Mouse (Mus musculus) right cerebral cortex, postnatal 14 days (tissue): ENCODE results near the gene Sap18.
A peak's percentile ranks its signal among the peaks of the same experiment; 100 is the strongest.
"Not testable (repeated sequence)": the region's sequence is repeated elsewhere in the genome, so short reads cannot be mapped to it uniquely, and the experiment has no call there.

Experiments
- DNase-seq: peaks from one replicate; pipeline ENCODE4 v3.0.0; 2022

Sap18 gene

GRCm38 (mm10) chr14:57797991-57798931, at the start of gene Sap18:
Gene Sap18, plus strand, starts transcription at chr14:57798180.
- peak; percentile 96 for DNase-seq

- no peak for DNase-seq
Observed at GRCm38 (mm10) chr14:57749501-57749900, 48.5 kb upstream of the Sap18 start.

- DNase-seq, result not testable (repeated sequence)
Observed at GRCm38 (mm10) chr14:57751006-57751405, 47.0 kb upstream of the Sap18 start.

- no peak for DNase-seq
Observed at GRCm38 (mm10) chr14:57753351-57753992, 44.5 kb upstream of the Sap18 start.

DNA sequence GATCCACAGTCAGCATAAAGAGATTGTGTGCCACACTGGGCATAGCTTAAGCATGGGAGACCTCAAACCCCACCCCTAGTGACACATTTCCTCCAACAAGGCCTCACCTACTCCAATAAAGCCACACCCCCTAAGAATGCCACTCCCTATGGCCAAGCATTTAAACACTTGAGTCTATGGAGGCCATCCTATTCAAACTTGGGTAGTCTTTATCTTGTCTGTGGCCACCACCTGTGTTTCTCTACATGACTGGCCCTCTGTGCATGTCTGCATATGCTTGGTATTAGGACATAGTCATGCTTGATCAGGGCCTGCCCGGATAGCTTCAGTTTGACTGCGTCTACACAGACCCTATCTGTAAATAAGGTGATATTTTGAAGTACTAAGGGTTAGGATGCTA, 42.3 kb upstream of the Sap18 start:
- no peak for DNase-seq

- DNase-seq, result no peak
Observed at GRCm38 (mm10) chr14:57756094-57756493, 41.9 kb upstream of the Sap18 start.

DNA sequence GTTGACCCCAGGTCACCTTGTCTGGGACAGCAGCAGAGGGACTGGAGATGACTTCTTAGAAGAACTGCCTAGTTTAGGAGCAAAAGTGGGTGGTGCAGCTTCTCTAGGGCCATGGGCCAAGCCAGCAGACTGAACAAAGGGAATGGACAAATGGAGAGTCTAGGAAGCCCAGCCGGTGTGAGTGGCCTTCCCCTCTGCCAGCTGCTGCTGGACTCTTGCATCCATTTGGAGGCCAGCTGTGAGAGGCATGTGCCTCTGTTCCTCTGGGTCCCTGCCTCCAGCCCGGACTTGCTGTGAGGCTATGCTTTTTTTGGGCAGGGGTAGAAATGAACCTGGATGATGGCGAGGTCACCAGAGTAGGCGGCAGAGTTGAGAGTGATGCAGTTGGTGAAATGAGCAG, 39.7 kb upstream of the Sap18 start, which contains the start of gene Lats2:
Lats2 (minus strand) TSS at position 152 of the 400 bp plus-strand sequence.
- no peak for DNase-seq

- DNase-seq, result no peak
Observed at GRCm38 (mm10) chr14:57760447-57761412, 37.2 kb upstream of the Sap18 start.

DNA sequence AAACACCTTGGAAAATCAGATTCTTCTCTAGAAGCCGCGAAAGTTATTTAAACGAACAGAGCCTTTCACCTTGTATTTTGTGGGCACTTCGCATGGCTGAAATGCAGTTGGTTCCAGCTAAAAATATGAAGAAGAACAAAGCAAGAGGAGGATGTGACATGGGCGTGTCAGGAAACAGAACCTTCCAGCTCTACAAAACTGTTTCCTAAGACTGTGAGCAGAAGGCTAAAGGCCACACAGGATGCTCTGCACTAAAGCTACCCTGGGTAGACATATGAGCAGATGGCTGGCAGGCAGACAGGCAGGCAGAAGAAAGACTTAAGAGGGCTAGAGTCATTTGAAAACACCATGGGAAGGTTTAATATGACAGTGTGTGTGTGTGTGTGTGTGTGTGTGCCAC, 28.9 kb upstream of the Sap18 start:
- DNase-seq, result no peak

GRCm38 (mm10) chr14:57772157-57772815, 25.7 kb upstream of the Sap18 start:
- DNase-seq, result no peak

GRCm38 (mm10) chr14:57787406-57787805, 10.6 kb upstream of the Sap18 start:
- no peak for DNase-seq

DNA sequence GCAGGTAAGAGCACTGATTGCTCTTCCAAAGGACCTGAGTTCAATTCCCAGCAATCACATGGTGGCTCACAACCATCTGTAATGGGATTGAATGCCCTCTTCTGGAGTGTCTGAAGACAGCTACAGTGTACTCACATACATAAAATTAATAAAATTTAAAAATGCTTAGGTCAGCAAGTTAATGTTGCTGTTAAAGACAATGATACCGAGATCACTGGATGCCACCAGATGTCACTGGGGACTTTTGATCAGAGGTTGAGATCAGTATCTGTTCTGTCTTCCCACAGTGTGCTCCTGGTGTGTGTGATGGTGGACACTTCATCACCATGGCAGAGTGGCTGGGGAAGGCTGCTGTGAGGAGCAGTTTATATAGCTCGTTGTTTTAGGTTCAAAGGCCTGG, 8.7 kb upstream of the Sap18 start:
- DNase-seq, result no peak

- no peak for DNase-seq
Observed at GRCm38 (mm10) chr14:57789759-57790158, 8.2 kb upstream of the Sap18 start.

DNA sequence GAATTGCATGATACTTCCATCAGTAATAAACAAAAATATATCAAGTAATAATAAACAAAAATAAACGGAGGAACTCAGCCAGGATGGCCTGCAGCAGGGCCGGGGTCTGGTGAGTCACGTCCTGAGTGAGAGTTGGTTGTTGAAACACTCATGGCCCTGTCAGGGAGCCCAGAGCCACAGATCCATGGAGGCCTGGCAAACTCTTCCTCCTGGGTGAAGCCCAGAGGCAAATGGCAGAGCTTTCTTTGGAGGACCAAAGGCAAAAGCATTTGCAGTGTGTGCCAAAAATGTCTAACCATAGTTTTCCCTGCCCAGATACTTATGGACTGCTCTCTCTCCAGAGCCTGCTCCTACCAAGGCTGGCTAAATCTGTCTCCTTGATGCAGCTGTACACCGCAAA, 6.8 kb upstream of the Sap18 start:
- no peak for DNase-seq

- DNase-seq, result no peak
Observed at GRCm38 (mm10) chr14:57797551-57797950, 429 bp upstream of the Sap18 start.

- DNase-seq, result no peak
Observed at GRCm38 (mm10) chr14:57803731-57804130, 5.8 kb downstream of the Sap18 start.

- DNase-seq, result no peak
Observed at GRCm38 (mm10) chr14:57808558-57808957, 10.6 kb downstream of the Sap18 start.

DNA sequence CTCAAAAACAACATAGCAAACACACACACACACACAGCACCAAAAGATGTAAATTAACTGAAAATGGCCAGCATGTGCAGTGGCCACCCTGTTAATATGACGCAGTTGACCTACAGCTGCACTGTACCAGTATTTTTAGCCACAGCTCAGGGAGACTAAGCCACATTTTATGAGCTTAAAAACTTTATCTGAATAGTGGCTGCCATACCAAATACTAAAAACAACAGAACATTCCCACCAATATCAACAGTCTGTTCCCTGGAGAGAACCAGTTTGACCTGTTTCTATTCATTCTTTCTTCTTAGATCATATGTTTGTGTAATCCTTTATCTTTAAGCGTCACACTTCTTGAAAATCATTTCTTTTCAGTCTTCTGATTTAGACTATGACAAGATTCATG, 12.9 kb downstream of the Sap18 start:
- no peak for DNase-seq

DNA sequence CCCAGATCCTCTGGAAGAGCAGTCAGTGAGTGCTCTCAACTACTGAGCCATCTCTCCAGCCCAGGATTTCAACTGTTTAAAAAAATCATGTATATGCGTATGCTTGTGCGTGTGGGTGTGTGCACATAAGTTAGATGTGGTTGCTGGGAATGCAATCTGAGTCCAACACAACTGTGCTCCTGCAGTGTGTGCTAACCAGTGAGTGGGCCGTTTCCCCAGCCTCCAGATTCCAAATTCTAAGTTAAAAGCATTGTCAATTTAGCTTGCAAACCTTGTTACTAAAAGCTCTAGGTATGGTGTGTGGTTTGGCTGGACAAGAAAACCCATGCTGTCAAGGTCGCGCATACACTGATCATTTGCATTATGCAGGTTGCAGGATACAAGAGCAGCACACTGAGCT, 13.9 kb downstream of the Sap18 start:
- no peak for DNase-seq

DNA sequence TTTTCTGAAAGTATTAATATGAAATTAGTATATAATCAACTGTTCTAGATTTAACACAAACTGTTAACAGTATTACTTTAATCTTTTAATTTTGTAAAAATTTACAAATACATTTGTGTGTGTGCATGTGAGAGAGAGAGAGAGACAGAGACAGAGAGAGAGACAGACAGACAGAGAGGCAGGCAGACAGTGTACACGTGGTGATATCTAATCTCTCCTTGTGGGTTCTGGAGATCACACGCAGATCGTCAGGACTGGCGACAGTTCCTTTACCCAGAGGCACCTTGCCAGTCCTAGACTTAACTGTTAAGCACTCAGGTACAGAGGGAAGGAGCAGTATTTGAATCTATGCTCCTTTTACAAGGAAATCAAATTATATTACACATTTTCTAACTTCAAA, 22.9 kb downstream of the Sap18 start:
- no peak for DNase-seq

GRCm38 (mm10) chr14:57825788-57826751, 28.1 kb downstream of the Sap18 start, which contains the start of the genes Ska3 and Mrpl57:
Gene Ska3, minus strand, starts transcription at chr14:57826185.
Gene Mrpl57, plus strand, starts transcription at chr14:57826234.
- peak; percentile 91 for DNase-seq
